Mouse (Mus musculus) forebrain, embryonic 13.5 days (tissue): Measurements from ENCODE around the gene 3110082J24Rik. TPM values are rescaled to one million over a fixed set of nuclear protein-coding genes. Genes with fewer than 3 reads are reported as not detected.
"Not testable (repeated sequence)": the region's sequence is repeated elsewhere in the genome, so short reads cannot be mapped to it uniquely, and the experiment has no call there.

ENCODE experiments used
- ATAC-seq: fragments of 200-750 bp; cut with Nextera tagmentation; 2 replicates; pipeline ENCODE4 v1.8.0; 2017
- H3K27ac ChIP-seq: fragments of 300-500 bp; sonication (generic); 2 replicates; pipeline ENCODE4 v1.5.1; 2015; ENCODE audit warnings: inconsistent platforms, mild to moderate bottlenecking, moderate library complexity
- H3K27me3 ChIP-seq: fragments of 300-500 bp; sonication (generic); 2 replicates; pipeline ENCODE4 v1.6.1; 2015; ENCODE audit warnings: mild to moderate bottlenecking, inconsistent platforms
- H3K36me3 ChIP-seq: fragments of 300-500 bp; sonication (generic); 2 replicates; pipeline ENCODE4 v1.6.1; 2015; ENCODE audit warnings: mild to moderate bottlenecking, inconsistent platforms; ENCODE audit not compliant: poor library complexity, severe bottlenecking
- H3K4me1 ChIP-seq: fragments of 300-500 bp; sonication (generic); 2 replicates; pipeline ENCODE4 v1.6.1; 2015; ENCODE audit warnings: inconsistent platforms
- H3K4me2 ChIP-seq: fragments of 300-500 bp; sonication (generic); 2 replicates; pipeline ENCODE4 v1.6.1; 2015; ENCODE audit warnings: inconsistent platforms, mild to moderate bottlenecking, moderate library complexity
- H3K4me3 ChIP-seq: fragments of 300-500 bp; sonication (generic); 2 replicates; pipeline ENCODE4 v1.5.1; 2015; ENCODE audit warnings: mild to moderate bottlenecking, inconsistent platforms
- H3K9ac ChIP-seq: fragments of 300-500 bp; sonication (generic); 2 replicates; pipeline ENCODE4 v1.6.1; 2015; ENCODE audit warnings: mild to moderate bottlenecking, inconsistent platforms
- H3K9me3 ChIP-seq: fragments of 300-500 bp; sonication (generic); replicated peaks from 2 replicates; pipeline ENCODE4 v1.6.1; 2016; ENCODE audit warnings: inconsistent platforms
- WGBS: fragments of 180-500 bp; shearing (Covaris S2); methylation state at CpG from one replicate; pipeline ENCODE4 v1.1.7; 2015; 5-methylcytosine and 5-hydroxymethylcytosine counted together
- polyA plus RNA-seq: library from polyadenylated mRNA; unstranded; fragments of >200 nt; fragmentation: Nextera tagmentation; extraction: Ambion mirVana; gene quantifications from 2 replicates; pipeline ENCODE4 v1.2.1, GENCODE M21; 2015

3110082J24Rik gene
- polyA plus RNA-seq, 1 experiment from 2014 or later, result 6.3 TPM

- no peaks in the 10 kb centered on the region for H3K27me3 ChIP-seq
- peak overlapping the region; percentile 74 for H3K4me3 ChIP-seq
- WGBS, result under 1% methylated on average over 11 of the region's 12 CpGs
- H3K27ac ChIP-seq, result no peak overlapping the region
- H3K4me1 ChIP-seq, result peaks cover 34% of the 10 kb centered on the region
- ATAC-seq, result no peak
- H3K4me2 ChIP-seq, result peak overlapping the region; percentile 86
- no peaks in the 10 kb centered on the region for H3K9me3 ChIP-seq
- H3K9ac ChIP-seq, result no peak overlapping the region
- H3K36me3 ChIP-seq, result peaks cover 13% of the 10 kb centered on the region; the same call in 1 of the 2 replicates
Measured at GRCm38 (mm10) chr5:30104339-30104738, 1.5 kb downstream of the 3110082J24Rik start.

GRCm38 (mm10) chr5:30103340-30103739 is 2.5 kb downstream of the 3110082J24Rik start:
- Histone ChIP-seq H3K4me2 (no peak overlapping the region), H3K27ac (no peak overlapping the region), H3K4me1 (peaks cover 24% of the 10 kb centered on the region), H3K9me3 (no peaks in the 10 kb centered on the region), H3K36me3 (peaks cover 3% of the 10 kb centered on the region; the same call in 1 of the 2 replicates), H3K4me3 (no peak overlapping the region), H3K9ac (no peak overlapping the region), H3K27me3 (no peaks in the 10 kb centered on the region)
- ATAC-seq, result no peak
- 76% methylated on average over 3 of the region's 3 CpGs for WGBS

GRCm38 (mm10) chr5:30098260-30098659 is 7.6 kb downstream of the 3110082J24Rik start:
- Histone ChIP-seq H3K4me2 (no peak overlapping the region), H3K36me3 (no peaks in the 10 kb centered on the region), H3K9ac (no peak overlapping the region), H3K9me3 (no peaks in the 10 kb centered on the region), H3K27me3 (no peaks in the 10 kb centered on the region), H3K4me1 (no peaks in the 10 kb centered on the region), H3K27ac (no peak overlapping the region), H3K4me3 (no peak overlapping the region)
- no peak for ATAC-seq
- 100% methylated on average over 1 of the region's 1 CpGs for WGBS

DNA sequence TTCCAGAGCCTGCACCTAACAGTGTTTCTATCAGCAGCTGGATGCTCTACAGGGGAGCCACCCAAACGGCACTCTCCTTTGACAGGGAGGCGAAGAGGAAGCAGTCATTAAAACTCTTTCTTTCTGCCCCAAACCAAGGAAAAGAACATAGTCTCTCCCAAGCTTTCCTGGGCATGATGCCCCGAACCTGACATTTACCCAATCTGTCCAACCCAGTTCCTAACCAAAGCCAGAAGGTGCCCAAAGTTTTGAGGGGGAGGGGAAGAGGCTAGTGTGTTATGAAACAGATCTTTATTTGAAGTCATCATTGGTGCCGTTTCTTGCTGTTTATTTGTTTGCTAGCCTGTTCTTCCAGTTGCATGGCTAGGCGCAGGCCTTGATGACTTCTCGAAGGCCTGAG is 10.2 kb downstream of the 3110082J24Rik start:
- H3K4me3 ChIP-seq, result no peak overlapping the region
- 76% methylated on average over 6 of the region's 6 CpGs for WGBS

GRCm38 (mm10) chr5:30094399-30094798 is 11.5 kb downstream of the 3110082J24Rik start:
- no peak overlapping the region for H3K9ac ChIP-seq
- ATAC-seq, result no peak
- no peaks in the 10 kb centered on the region for H3K27me3 ChIP-seq
- WGBS, result 62% methylated on average over 2 of the region's 2 CpGs
- H3K4me3 ChIP-seq, result no peak overlapping the region
- no peaks in the 10 kb centered on the region for H3K9me3 ChIP-seq
- H3K4me1 ChIP-seq, result no peaks in the 10 kb centered on the region
- H3K36me3 ChIP-seq, result no peaks in the 10 kb centered on the region
- no peak overlapping the region for H3K27ac ChIP-seq
- H3K4me2 ChIP-seq, result no peak overlapping the region

More for the DNA sequence above, 10.2 kb downstream of the 3110082J24Rik start:
- Histone ChIP-seq H3K9ac (no peak overlapping the region), H3K4me1 (no peaks in the 10 kb centered on the region), H3K27me3 (no peaks in the 10 kb centered on the region), H3K27ac (no peak overlapping the region), H3K9me3 (no peaks in the 10 kb centered on the region), H3K36me3 (no peaks in the 10 kb centered on the region), H3K4me2 (no peak overlapping the region)
- ATAC-seq, result no peak

DNA sequence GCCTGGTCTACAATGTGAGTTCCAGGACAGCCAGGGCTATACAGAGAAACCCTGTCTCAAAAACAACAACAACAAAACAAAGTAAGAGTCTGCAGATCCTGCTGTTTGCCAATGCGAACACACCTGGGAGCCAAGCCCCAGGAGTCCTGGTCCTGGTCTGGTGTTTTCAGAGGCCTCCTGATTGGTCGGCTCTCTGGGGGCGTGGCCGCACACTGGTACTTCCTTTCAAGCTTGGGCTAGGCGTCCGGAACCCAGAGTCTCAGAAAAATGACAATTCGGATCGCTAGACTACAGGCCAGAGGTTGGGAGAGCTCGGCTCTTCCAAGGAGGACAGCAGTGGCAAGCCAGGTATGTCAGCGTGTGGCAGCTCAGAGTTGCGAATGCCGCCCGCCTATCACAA is 13.2 kb downstream of the 3110082J24Rik start:
- ATAC-seq, result no peak
- Histone ChIP-seq H3K36me3 (no peaks in the 10 kb centered on the region), H3K9ac (no peak overlapping the region), H3K4me3 (no peak overlapping the region), H3K4me1 (no peaks in the 10 kb centered on the region), H3K27me3 (no peaks in the 10 kb centered on the region), H3K27ac (no peak overlapping the region), H3K9me3 (no peaks in the 10 kb centered on the region), H3K4me2 (no peak overlapping the region)
- 69% methylated on average over 13 of the region's 13 CpGs for WGBS

DNA sequence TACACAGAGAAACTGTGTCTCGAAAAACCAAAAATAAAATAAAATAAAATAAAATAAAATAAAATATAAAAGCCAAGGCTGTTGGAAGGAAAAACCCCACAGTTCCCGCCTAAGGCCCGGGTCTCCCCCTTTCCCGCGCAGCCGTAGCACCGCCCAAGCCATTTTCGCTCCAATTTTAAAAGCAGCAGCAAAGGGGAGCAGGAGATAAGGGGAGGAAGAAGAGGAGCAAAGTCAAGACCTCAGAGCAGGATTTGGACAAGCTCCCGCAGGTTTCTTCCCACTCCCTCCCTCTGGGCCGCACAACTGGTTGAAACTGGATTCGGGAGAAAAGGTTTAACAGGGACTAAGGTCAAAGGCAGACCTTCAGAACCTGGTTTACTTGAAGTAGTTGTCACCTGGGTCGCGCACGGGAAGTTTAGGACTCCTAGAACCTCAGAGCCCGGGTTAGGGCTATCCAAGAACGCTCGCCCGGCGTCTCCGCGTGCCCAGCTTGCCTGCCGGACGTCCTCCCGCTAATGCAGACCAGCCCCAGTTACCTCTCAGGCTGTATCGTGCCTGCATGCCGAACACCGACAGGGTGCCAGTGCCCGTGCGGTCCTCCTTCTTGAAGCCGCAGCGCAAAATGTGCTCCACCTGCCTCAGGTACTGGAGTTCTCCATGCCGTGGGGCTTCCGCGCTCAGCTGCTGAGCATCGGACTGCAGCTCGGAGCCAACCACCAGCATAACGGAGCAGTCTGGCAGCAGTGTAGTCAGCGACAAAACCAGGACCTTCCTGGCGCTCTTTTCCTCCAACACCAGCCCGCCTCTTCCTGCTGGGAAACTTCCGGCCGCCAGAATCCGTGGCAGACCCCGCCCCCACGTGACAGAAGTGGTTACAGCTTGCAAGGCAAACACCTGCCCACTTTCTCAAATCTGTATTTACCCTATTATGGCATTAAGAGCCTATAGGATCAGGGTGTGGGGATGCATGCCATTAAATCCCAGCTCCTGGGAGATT is 32.8 kb downstream of the 3110082J24Rik start, which contains the start of gene Tyms:
Tyms (minus strand) TSS at position 793 of the 997 bp plus-strand sequence.
- Histone ChIP-seq H3K9ac (peak within 1 kb of the TSS; percentile 90), H3K4me1 (peaks cover 14% of the 10 kb centered on the region), H3K36me3 (peaks cover 29% of the 10 kb centered on the region), H3K4me2 (peak within 1 kb of the TSS; percentile 86), H3K9me3 (no peaks in the 10 kb centered on the region), H3K27ac (peak within 1 kb of the TSS; percentile 84), H3K4me3 (peak within 1 kb of the TSS; percentile 89), H3K27me3 (no peaks in the 10 kb centered on the region)
- peak; percentile 94 for ATAC-seq
- WGBS, result 2% methylated on average over 43 of the region's 45 CpGs

DNA sequence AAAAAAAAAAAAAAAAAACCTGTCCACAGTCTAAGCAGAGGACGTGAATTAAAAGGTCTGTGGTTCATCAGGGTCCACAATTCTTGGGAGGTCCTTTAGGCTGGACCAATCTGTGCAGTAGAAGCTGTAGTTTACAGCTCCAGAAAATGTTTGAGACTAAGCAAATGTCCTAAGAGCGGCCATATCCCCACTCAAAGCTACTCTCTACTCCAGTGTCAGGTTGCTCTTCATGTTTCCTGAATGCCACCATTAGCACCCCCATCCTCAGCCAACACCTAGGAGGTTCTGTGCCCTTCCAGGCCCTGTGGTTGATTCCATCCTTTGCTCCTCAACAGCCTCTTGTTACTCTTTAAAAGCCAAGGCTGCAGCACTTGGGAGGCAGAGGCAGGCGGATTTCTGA is 33.5 kb downstream of the 3110082J24Rik start:
- peak overlapping the region; percentile 90 for H3K9ac ChIP-seq
- no peaks in the 10 kb centered on the region for H3K27me3 ChIP-seq
- peaks cover 36% of the 10 kb centered on the region for H3K36me3 ChIP-seq
- peak overlapping the region; percentile 86 for H3K4me2 ChIP-seq
- no peaks in the 10 kb centered on the region for H3K9me3 ChIP-seq
- no peak overlapping the region for H3K27ac ChIP-seq
- peak; percentile 19; the same call in 1 of the 2 replicates for ATAC-seq
- peak overlapping the region; percentile 89 for H3K4me3 ChIP-seq
- peaks cover 14% of the 10 kb centered on the region for H3K4me1 ChIP-seq
- 46% methylated on average over 3 of the region's 3 CpGs for WGBS

DNA sequence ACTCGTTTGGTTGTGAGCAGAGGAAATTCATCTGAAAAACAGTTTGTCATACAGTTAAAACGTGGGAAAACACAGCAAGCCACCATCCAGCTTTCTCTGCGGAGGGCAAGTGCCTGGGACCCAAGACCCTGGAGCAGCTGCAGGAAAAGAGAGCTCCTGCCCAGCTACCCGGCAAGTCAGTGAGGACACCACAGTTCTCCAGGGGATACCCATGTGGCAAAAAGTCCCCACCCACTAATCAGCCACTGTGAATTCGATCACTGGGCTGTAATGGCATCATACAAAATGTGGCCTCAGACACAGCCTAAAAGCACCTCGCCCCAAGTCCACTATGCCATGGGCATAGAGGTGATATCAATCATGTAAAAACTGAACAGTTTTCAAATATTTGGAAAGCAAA is 34.2 kb downstream of the 3110082J24Rik start:
- Histone ChIP-seq H3K4me1 (peaks cover 14% of the 10 kb centered on the region), H3K27me3 (no peaks in the 10 kb centered on the region), H3K4me3 (peak overlapping the region; percentile 89), H3K27ac (no peak overlapping the region), H3K9ac (peak overlapping the region; percentile 90), H3K4me2 (peak overlapping the region; percentile 86), H3K9me3 (no peaks in the 10 kb centered on the region), H3K36me3 (peaks cover 43% of the 10 kb centered on the region)
- WGBS, result 77% methylated on average over 6 of the region's 6 CpGs
- ATAC-seq, result no peak

DNA sequence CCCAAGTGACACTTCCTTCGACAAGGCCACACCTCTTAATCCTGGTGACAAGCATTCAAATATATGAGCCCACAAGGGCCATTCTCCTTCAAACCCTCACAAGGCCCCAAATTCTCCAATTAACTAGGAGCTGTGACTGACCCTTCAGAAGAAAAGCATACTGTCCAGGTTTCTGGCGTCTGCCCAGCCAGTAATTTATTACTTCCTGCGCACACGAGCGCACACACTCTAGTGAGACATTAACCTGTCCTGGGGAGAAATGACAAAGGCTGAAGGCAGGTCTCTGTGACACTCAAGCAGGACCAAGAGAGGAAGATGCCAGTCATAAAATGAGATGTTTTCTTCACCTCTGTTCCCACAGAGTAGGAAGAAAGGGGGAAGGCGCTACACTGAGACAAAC is 38.2 kb downstream of the 3110082J24Rik start:
- Histone ChIP-seq H3K9ac (no peak overlapping the region), H3K27ac (no peak overlapping the region), H3K4me3 (no peak overlapping the region), H3K4me2 (no peak overlapping the region), H3K36me3 (peaks cover 69% of the 10 kb centered on the region), H3K4me1 (peaks cover 14% of the 10 kb centered on the region), H3K9me3 (no peaks in the 10 kb centered on the region), H3K27me3 (no peaks in the 10 kb centered on the region)
- ATAC-seq, result no peak
- 73% methylated on average over 6 of the region's 6 CpGs for WGBS

- not testable (repeated sequence) for H3K4me3 ChIP-seq, H3K9me3 ChIP-seq, H3K27ac ChIP-seq, H3K4me2 ChIP-seq, H3K9ac ChIP-seq, ATAC-seq, H3K27me3 ChIP-seq
- peaks cover 13% of the 10 kb centered on the region; the same call in 1 of the 2 replicates for H3K4me1 ChIP-seq
- H3K36me3 ChIP-seq, result peaks cover 42% of the 10 kb centered on the region
- WGBS, result 50% methylated on average over 5 of the region's 5 CpGs
Measured at GRCm38 (mm10) chr5:30059607-30060006, 46.3 kb downstream of the 3110082J24Rik start.

DNA sequence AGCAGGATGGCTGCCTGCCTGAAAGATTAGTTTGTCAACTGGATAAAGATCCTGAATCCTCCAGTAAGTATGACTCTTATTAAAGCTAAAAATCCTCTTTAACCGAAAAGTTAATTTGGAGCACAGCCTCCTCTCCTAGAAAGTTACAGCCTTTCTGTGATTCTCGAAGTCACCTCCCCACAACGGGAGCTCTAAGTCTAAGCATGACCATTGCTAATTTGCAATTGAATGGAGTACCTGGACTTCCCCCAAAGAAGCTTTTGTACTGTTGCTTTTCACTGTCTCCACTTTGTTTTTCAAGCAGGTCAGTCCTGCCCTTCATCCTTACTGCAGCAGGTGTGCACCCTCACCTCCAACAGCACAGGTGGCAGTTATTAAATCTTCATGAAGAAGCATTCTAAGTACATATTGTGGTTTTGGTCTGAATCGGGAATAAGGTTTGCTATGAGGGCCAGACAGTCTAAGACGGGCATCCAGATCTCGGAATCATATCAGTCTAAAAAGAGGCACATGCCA is 47.6 kb downstream of the 3110082J24Rik start:
- Histone ChIP-seq H3K9ac (no peak overlapping the region), H3K36me3 (peaks cover 32% of the 10 kb centered on the region), H3K4me1 (peaks cover 13% of the 10 kb centered on the region; the same call in 1 of the 2 replicates), H3K27me3 (no peaks in the 10 kb centered on the region), H3K4me2 (no peak overlapping the region), H3K27ac (no peak overlapping the region), H3K4me3 (no peak overlapping the region), H3K9me3 (no peaks in the 10 kb centered on the region)
- 49% methylated on average over 6 of the region's 6 CpGs for WGBS
- ATAC-seq, result no peak
